Mouse (Mus musculus) thymus, postnatal 4 days (tissue): ENCODE measurements around the gene Sbk3.
A peak's percentile ranks its signal among the peaks of the same experiment; 100 is the strongest.

Experiments
- DNase-seq: peaks from one replicate; pipeline ENCODE4 v3.0.0; 2021

Gene Sbk3

DNA sequence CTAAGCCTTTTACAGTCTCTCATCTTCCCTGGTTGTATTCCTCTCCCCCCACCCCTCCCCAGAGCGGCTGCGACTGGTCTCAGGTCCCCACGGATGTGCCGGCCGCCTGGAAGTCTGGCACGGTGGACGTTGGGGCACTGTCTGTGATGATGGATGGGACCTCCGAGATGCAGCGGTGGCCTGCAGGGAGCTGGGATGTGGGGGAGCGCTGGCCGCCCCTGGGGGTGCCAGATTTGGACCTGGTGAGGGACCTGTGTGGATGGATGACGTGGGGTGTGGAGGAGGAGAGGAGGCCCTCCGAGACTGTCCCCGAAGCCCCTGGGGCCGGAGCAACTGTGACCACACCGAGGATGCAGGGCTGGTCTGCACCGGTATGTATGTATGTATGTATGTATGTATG is 42.6 kb downstream of the Sbk3 start:
- no peak for DNase-seq

DNA sequence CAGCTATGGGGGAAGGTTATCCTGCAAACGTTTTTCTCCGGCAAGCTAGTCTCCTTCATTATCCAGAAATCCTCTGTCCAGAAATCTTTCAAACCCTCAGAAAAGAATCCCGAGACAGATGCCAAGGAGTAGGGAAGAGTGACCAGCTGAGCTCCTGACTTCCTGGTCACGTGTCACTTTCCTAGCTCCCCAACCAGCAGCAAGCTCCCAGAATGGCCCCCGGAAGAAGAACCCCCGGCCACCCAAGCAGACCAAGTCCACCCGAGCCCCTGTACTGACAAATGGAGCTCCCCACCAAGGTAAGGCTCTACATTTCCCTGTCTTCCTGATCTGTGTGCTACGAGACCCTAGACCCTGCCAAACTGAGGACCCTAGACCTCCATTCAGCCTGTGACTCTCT is 43.3 kb downstream of the Sbk3 start:
- DNase-seq = no peak

DNA sequence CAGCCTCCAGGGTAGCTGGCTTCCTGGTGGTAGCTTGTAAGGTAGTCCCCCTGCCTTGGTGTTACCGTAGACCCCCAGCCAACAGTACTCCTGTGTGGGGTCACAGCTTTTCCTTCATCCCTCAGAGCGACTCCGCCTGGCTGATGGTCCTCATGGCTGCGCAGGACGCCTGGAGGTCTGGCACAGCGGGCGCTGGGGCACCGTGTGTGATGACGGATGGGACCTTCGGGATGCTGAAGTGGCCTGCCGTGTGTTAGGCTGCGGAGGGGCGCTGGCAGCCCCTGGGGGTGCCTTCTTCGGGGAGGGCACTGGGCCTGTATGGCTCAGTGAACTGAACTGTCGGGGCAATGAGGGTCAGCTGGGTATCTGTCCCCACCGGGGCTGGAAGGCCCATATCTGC is 44.1 kb downstream of the Sbk3 start:
- DNase-seq = no peak

DNA sequence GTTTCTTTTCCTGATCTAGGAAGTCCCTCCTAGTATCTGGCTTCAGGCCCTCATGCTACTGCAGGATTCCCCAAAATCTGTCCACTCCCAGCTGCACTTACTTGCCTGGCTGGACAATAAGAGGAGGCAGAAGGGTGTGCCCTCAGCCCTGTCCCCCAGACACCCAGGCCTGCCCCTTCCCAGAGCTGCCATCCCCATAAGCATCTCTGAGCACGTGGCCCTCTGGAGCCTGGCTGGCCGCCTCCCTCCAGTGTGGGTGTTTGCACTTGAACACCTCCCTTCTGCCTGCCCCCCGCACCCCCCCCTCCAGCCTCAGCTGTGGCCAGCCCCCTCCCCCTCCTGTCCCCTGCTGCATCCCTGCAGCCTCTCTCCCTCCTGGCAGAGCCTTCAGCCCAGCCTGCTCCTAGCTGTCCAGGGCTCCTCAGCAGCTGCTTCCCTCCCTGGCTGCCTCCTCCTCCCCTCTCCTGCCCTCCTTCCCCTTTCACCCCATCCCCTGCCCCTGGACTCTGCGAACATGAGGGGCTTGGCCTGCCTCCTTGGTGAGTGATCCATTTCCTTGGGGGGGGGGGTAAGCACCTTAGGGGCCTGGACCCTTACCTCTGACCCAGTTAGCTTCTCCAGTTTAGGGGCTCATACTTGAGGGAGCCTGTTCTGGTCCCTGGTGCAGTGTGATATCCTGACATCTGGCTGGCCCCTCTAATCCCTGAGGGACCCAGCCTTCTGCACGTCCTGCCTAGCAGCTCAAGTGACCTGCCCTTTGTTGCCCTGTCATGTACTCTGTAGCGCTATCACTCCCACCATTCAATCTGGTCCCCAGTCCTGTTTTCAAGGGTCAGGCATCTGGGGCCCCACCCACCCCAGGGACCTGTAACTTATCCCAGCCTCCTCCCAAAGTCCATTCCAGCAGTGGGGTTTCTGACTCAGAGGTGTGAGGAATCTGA is 45.3 kb downstream of the Sbk3 start, which contains the start of gene Ssc5d:
TSS of gene Ssc5d (plus strand) at position 345 of the 941 bp plus-strand sequence.
- DNase-seq = no peak

DNA sequence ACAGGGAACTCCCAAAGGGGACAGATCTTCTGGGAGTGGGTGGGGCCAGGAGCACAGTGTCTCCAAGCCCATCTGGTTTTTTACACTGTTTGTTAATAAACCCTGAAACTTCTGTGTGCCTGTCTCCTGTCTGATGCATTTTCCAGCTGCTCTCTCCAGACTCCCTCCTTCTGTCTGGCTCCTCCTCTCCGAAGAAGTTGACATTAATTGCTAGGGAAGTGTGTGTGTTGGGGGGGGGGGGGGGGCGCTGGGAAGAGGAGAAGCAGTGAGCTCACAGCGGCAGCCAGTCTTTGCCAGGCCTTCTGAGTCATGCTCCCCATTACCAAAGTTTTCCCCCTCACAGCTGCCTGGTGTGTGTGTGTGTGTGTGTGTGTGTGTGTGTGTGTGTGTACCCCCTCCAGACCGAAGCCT is 46.1 kb downstream of the Sbk3 start:
- DNase-seq = no peak

DNA sequence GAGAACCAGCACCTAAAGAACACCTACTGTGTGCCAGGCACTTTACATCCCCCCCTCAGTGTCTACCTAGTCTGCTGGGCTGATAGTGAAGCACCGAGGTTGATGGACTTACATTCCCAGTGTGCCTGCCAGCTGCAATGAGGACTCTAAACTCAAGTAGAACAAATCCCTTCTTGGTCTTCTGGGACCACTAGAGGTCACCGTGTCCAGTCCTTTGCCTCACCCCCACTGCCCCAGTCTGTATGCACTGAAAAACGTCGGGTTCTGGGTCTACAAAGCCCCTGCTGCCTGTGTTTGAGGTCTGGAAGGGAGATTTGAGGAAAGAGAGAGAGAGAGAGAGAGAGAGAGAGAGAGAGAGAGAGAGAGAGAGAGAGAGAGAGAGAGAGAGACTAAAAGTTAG is 46.5 kb downstream of the Sbk3 start:
- no peak for DNase-seq

DNA sequence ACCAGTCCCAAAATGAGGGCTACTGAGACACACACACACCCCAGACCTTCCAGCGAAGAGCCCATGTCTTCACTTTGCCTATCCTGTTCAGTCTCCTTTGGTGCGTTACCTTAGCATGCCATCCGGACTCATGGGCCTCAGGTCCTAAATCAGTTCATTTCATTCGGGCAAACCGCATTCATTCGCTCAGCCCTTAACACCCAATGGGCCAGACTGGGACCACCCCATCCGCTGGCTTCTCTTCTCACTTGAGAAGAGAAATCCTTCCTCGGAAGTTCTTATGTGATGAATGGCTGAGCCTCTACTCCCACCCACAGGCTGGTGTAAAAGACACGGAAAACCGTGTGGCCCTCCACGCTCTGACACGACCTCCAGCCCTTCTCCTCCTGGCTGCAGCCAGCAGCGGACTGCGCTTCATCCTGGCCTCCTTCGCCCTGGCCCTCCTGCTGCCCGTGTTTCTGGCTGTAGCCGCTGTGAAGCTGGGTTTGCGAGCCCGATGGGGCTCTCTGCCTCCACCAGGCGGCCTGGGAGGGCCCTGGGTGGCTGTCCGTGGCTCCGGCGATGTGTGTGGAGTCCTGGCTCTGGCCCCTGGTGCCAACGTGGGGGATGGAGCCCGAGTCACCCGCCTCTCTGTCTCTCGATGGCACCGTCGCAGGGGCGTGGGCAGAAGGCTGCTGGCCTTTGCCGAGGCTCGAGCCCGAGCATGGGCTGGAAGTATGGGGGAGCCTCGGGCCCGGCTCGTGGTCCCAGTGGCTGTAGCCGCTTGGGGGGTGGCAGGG is 47.2 kb downstream of the Sbk3 start:
- DNase-seq = peak; percentile 26

DNA sequence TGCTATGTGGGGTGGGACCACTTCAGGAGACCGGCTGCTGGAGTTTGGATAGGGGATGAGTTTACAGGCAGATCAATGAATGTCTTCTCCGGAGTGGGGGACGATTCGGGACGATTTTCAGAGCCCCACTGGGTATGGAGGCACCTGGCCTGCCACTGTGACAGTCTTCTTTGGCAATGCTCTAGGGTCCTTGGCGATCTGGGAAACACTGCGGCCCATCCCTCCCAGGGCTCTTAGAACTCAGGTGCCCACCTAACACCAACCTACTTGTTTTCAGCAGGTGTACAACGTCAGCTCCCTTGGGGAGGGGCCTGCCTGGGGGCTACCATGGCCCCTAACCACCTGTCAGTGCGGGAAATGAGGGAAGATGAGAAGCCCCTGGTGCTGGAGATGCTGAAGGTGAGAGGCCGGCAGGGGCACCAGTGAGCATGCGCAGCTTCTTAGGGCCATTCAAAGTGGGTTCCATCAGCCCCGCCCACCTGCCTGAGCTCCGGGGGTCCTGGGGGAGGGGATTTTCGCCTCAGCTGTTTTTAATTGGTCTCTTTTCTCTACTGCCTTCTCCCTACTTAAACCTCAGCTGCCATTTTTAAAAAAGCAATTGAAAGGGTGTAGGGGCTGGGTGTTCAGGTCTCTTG is 47.9 kb downstream of the Sbk3 start:
- peak; percentile 61 for DNase-seq

DNA sequence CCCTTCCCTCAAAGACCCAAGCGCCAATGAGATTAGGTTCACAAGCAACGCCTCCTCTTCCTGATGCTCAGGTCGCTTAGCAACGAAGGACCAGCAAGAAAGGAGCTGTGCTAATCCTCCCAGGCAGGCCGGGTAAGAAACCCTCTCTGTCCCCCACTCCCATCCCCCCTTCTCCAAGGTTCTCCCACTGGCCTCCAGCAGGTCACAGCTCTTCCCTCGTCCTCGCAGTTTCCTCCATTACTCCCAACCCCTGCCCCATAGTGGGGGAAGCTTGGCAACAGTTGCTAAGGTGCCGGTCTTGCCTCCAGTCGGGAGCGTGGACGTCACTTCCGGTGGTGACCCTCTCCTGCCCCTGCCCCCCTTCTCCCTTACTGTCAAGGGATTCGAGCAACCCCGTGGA is 48.5 kb downstream of the Sbk3 start:
- DNase-seq = peak; percentile 62

DNA sequence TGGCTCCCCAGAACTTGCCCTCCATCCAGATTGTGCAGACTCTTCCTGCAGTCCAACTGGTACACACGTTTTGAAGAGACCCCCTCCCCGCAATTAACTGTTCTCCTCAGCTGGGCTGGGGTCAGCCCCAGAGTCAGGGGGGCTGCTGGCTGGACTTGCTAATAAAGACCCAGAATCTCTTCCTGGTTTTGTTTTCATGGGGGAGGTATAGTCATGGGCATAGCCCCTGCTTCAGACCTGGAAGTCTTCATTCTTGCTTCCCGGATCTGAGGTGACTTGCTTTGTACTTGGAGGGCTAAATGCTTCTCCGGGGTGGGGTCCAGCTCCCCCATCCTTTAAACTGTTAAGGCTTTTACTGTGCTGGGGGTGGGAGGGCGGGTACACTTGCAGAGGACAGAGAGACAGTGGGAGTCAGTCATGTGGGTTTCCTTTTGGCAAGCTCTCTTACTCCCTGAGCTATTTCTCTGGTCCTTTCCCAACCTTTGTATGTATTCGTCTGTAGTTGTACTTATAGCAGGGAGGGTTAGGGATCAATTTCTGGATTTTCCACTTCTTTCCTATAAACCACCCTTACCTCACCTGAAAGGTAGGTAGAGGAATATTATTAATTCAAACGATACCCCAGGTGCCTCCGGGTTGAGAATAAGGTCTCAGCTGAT is 49.0 kb downstream of the Sbk3 start, which contains the start of gene Nat14:
TSS of gene Nat14 (plus strand) at position 205 of the 659 bp plus-strand sequence.
- DNase-seq = no peak

DNA sequence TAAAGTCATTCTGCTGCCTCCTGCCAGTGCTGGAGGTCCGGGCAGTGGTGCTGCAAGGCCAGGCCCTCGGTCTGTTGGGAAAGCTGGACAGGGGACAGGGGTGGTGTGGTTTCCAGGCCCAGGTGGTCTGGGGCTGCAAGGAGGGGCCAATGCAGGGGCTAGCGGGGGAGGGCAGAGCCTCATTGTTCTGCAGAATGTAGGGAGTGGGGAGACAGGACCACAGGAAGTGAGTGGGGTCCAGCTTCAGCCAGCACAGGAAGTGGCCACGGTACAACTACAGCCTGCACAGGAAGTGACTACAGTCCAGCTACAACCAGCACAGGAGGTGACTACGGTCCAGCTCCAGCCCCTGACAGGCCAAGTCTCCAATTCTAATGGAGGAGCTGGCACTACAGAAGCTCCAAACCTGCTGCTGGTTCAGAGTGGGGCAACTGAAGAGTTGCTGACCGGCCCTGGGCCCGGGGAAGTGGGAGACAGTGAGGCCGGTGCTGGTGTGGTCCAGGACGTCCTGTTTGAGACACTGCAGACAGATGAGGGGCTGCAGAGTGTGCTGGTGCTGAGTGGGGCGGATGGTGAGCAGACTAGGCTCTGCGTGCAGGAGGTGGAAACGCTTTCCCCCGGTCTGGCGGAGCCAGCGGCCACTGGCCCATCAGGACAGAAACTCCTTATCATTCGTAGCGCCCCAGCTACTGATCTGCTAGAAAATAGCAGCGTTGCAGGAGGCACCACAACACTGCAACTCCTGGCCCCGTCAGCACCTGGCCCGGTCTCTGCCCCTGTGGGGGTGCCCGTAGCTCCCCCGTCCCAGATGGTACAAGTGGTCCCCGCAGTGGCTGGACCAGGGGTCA is 49.8 kb downstream of the Sbk3 start:
- DNase-seq = no peak

DNA sequence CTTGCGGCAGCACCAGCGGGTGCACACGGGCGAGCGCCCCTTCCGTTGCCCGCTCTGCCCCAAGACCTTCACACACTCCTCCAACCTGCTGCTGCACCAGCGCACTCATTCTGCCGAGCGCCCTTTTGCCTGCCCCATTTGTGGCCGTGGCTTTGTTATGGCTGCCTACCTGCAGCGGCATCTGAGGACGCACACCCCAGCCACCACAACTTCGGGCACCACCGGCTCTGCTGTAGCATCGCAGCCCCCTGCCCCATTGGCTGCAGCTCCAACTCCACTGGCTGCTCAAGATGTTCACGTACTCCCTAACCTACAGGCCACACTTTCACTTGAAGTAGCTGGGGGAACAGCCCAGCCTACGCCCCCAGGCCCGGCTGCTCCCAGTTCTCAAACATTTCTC is 50.5 kb downstream of the Sbk3 start:
- no peak for DNase-seq

DNA sequence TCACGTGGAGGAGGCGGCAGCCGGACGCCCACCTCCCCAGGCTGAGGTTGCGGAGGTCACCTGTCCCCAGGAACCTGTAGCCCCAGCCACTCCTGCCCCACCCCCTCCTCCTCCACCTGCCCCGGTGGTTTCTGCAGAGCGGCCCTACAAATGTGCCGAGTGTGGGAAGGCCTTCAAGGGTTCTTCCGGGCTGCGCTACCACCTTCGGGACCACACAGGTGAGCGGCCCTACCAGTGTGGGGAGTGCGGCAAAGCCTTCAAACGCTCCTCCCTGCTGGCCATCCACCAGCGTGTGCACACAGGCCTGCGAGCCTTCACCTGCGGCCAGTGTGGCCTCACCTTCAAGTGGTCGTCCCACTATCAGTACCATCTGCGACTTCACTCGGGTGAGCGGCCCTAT is 51.0 kb downstream of the Sbk3 start:
- DNase-seq = no peak

DNA sequence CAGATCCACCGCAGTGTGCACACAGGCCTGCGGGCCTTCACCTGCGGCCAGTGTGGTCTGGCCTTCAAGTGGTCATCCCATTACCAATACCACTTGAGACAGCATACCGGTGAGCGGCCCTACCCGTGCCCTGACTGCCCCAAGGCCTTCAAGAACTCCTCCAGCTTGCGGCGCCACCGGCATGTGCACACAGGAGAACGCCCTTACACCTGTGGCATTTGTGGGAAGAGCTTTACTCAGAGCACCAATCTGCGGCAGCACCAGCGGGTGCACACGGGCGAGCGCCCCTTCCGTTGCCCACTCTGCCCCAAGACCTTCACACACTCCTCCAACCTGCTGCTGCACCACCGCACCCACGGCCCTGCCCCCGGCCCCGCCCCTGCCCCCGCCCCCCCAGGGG is 51.9 kb downstream of the Sbk3 start:
- DNase-seq = no peak

DNA sequence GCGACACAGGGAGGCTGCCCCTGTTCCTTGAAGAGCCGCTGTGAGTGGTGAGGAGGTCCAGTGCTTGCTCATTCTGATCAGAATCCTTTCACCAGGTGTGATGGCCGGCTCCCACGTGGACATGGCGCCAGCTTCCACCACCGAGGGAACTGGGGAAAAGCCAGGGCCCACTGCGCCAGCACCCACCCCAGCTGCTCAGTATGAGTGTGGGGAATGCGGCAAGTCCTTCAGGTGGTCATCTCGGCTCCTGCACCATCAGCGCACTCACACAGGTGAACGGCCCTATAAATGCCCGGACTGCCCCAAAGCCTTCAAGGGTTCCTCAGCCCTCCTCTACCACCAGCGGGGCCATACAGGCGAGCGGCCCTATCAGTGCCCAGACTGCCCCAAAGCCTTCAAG is 52.3 kb downstream of the Sbk3 start:
- no peak for DNase-seq

DNA sequence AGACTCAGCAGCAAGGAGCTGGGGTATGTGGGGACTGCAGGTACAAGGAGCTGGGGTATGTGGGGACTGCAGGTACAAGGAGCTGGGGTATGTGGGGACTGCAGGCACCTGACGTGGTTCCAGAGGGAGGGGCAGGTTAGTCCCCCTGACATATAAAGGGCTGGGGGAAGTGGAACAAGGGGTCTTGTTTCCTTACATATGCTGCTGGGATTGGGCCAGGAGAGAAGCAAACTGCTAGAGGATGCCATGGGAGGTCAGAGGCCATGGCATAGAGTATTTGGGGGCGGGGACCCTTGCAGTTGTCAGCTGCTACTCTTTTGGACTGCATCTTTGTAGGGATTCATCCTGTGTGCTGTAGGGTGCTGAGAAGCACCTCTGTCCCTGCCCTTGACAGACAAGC is 53.5 kb downstream of the Sbk3 start:
- DNase-seq = no peak

DNA sequence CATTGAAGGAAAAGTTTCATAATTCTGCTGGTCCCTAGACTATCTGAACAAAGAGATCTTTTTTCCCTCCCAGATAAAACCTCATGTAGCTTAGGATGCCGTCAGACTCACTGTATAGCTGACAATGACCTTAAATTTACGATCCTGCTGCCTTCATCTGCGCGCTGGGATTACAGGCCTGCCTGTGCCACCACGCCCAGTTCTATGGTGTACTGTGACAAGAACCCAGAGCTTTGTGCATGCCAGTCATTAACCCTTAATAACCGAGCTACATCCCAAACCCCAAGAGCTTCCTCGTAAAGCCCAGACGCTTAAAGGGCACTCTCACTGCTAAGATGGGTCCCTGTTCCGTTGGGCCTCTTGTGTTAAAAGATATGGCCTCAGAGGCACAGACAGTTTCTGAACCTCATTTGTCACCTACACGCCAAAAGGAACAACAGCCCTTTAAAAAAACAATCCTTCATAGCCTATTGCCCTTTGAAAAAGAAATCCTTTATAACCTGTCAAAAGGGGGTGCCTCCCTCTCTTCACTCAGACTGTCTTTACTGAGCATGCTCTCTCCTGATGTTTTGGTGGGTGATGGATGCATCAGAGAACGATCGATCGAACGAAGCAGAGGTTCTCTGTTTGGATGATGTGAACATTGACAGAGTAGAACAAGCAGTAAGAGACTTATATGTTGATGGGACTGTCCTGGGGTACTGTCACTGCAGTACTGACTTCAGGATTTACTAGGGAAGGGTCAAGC is 55.1 kb downstream of the Sbk3 start:
- DNase-seq = peak; percentile 53
